Mouse (Mus musculus): ENCODE measurements at regions not wholly inside any gene's neighbourhood (a gene's known extent, or its start where the extent isn't known, plus 50 kb on each side); places are given as distances from the start of the nearest gene placed in this dataset.

GRCm38 (mm10) chr17:78023507-78024355 lies 176.3 kb upstream of the Crim1 start:
- no peak for DNase-seq (ENCODE audit: low spot score)

- DNase-seq (ENCODE audit: low spot score), result no peak
Measured at GRCm38 (mm10) chr17:78024356-78024723, 175.7 kb upstream of the Crim1 start.

GRCm38 (mm10) chr17:78025294-78025693 lies 174.8 kb upstream of the Crim1 start:
- DNase-seq (ENCODE audit: low spot score), result no peak

- no peak for DNase-seq (ENCODE audit: low spot score)
Measured at GRCm38 (mm10) chr17:78035648-78036047, 164.4 kb upstream of the Crim1 start.

- no peak for DNase-seq (ENCODE audit: low spot score)
Measured at GRCm38 (mm10) chr17:78040338-78040737, 159.7 kb upstream of the Crim1 start.

- DNase-seq (ENCODE audit: low spot score), result no peak
Measured at GRCm38 (mm10) chr17:78041204-78041603, 158.8 kb upstream of the Crim1 start.

- DNase-seq (ENCODE audit: low spot score), result no peak
Measured at GRCm38 (mm10) chr17:78049766-78050165, 150.3 kb upstream of the Crim1 start.

GRCm38 (mm10) chr17:78050203-78050602 lies 149.8 kb upstream of the Crim1 start:
- no peak for DNase-seq (ENCODE audit: low spot score)

- DNase-seq (ENCODE audit: low spot score), result no peak
Measured at GRCm38 (mm10) chr17:78075892-78076291, 124.2 kb upstream of the Crim1 start.

- no peak for DNase-seq (ENCODE audit: low spot score)
Measured at GRCm38 (mm10) chr17:78078381-78078780, 121.7 kb upstream of the Crim1 start.

GRCm38 (mm10) chr17:78084419-78084818 lies 115.6 kb upstream of the Crim1 start:
- no peak for DNase-seq (ENCODE audit: low spot score)

- DNase-seq (ENCODE audit: low spot score), result peak; percentile 85
Measured at GRCm38 (mm10) chr17:78086963-78087362, 113.1 kb upstream of the Crim1 start.

- DNase-seq (ENCODE audit: low spot score), result no peak
Measured at GRCm38 (mm10) chr17:78097699-78098098, 102.3 kb upstream of the Crim1 start.

GRCm38 (mm10) chr17:78108793-78109192 lies 91.3 kb upstream of the Crim1 start:
- DNase-seq (ENCODE audit: low spot score), result no peak

GRCm38 (mm10) chr17:78109364-78110222 lies 90.5 kb upstream of the Crim1 start:
- DNase-seq (ENCODE audit: low spot score), result no peak

GRCm38 (mm10) chr17:78132116-78132515 lies 67.9 kb upstream of the Crim1 start:
- no peak for DNase-seq (ENCODE audit: low spot score)

- DNase-seq (ENCODE audit: low spot score), result no peak
Measured at GRCm38 (mm10) chr17:78137986-78138385, 62.1 kb upstream of the Crim1 start.

- DNase-seq (ENCODE audit: low spot score), result no peak
Measured at GRCm38 (mm10) chr17:78140660-78141059, 59.4 kb upstream of the Crim1 start.

- no peak for DNase-seq (ENCODE audit: low spot score)
Measured at GRCm38 (mm10) chr17:78141136-78141535, 58.9 kb upstream of the Crim1 start.

GRCm38 (mm10) chr17:78142431-78142830 lies 57.6 kb upstream of the Crim1 start:
- no peak for DNase-seq (ENCODE audit: low spot score)

- no peak for DNase-seq (ENCODE audit: low spot score)
Measured at GRCm38 (mm10) chr17:78145335-78145734, 54.7 kb upstream of the Crim1 start.
